Mouse (Mus musculus): ENCODE data around the gene Msgn1. TPM values are rescaled to one million over a fixed set of nuclear protein-coding genes. Genes with fewer than 3 reads are reported as not detected.

Gene Msgn1
- polyA plus RNA-seq, 1 experiment = not detected

DNA sequence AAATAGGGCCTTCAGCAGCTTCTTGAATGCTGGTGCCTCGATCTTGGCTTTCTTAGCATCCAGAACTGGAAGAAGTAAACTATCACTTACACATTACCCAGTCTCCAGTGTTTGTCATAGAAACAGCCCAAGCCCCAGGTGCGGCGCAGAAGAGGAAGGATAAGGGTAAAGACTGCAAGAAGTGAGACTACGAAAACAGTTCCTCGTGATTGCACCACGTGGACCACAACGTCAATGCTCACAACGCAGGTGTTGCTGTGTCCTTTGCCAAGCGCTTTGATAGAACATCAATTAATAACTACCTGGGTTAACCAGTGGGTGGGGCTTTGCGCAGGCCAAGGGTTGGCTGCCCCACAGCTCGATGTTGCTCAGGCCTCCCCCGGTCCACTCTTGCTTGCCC, 8.1 kb downstream of the Msgn1 start:
- DNase-seq = no peak
- no peaks in the 10 kb centered on the region for H3K36me3 ChIP-seq (ENCODE audit: control insufficient read depth, insufficient read depth, low read length)
- no peak overlapping the region for H3K27ac ChIP-seq (ENCODE audit: insufficient read depth, low read depth, low read length)
- H3K4me1 ChIP-seq (ENCODE audit: control insufficient read depth, insufficient read depth, low read length) = no peaks in the 10 kb centered on the region
- no peak for TF ChIP-seq CTCF (conservative IDR thresholded peaks at IDR 0.05; ENCODE audit: insufficient read depth, insufficient read length, low read depth, low read length)
- no peak for TF ChIP-seq POLR2A (IDR thresholded peaks at IDR 0.05; ENCODE audit: low read depth, low read length)
- WGBS = 77% methylated on average over 12 of the region's 12 CpGs
- no peak overlapping the region for H3K4me3 ChIP-seq (ENCODE audit: insufficient read depth, low read depth, low read length)
- no peaks in the 10 kb centered on the region for H3K27me3 ChIP-seq (replicated peaks; ENCODE audit: control insufficient read depth, insufficient read depth, low read length)

GRCm38 (mm10) chr12:11198551-11198950, 10.2 kb downstream of the Msgn1 start:
- Histone ChIP-seq H3K4me1 (ENCODE audit: control insufficient read depth, insufficient read depth, low read length) (no peaks in the 10 kb centered on the region), H3K36me3 (ENCODE audit: control insufficient read depth, insufficient read depth, low read length) (no peaks in the 10 kb centered on the region), H3K27ac (ENCODE audit: insufficient read depth, low read depth, low read length) (no peak overlapping the region), H3K27me3 (replicated peaks; ENCODE audit: control insufficient read depth, insufficient read depth, low read length) (no peaks in the 10 kb centered on the region), H3K4me3 (ENCODE audit: insufficient read depth, low read depth, low read length) (no peak overlapping the region)
- 70% methylated on average over 2 of the region's 2 CpGs for WGBS
- TF ChIP-seq POLR2A (IDR thresholded peaks at IDR 0.05; ENCODE audit: low read depth, low read length) (no peak), CTCF (conservative IDR thresholded peaks at IDR 0.05; ENCODE audit: insufficient read depth, insufficient read length, low read depth, low read length) (no peak)
- no peak for DNase-seq

DNA sequence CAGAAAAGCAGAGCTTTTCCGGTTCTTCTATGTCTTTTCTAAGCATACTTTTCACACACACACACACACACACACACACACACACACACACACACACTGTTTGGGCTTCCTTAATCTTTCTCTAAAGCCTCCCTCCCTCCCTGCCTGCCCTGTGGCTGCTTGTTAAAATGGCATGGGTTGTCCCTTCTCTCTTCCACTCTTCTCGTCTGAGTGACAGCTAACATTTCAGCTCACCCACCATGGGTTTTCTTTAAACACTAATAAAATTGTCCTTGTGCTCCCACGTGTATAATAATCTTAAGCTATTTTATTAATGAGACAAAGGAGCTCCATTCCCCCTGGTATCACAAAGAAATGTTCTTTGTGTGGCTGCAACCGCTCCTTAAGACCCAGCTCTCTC, 10.7 kb downstream of the Msgn1 start:
- DNase-seq = no peak
- Histone ChIP-seq H3K4me3 (ENCODE audit: insufficient read depth, low read depth, low read length) (no peak overlapping the region), H3K27ac (ENCODE audit: insufficient read depth, low read depth, low read length) (no peak overlapping the region), H3K27me3 (replicated peaks; ENCODE audit: control insufficient read depth, insufficient read depth, low read length) (no peaks in the 10 kb centered on the region), H3K36me3 (ENCODE audit: control insufficient read depth, insufficient read depth, low read length) (no peaks in the 10 kb centered on the region), H3K4me1 (ENCODE audit: control insufficient read depth, insufficient read depth, low read length) (no peaks in the 10 kb centered on the region)
- WGBS = 56% methylated on average over 4 of the region's 4 CpGs
- no peak for TF ChIP-seq CTCF (conservative IDR thresholded peaks at IDR 0.05; ENCODE audit: insufficient read depth, insufficient read length, low read depth, low read length)
- no peak for TF ChIP-seq POLR2A (IDR thresholded peaks at IDR 0.05; ENCODE audit: low read depth, low read length)

- no peak for TF ChIP-seq CTCF (conservative IDR thresholded peaks at IDR 0.05; ENCODE audit: insufficient read depth, insufficient read length, low read depth, low read length)
- no peak for TF ChIP-seq POLR2A (IDR thresholded peaks at IDR 0.05; ENCODE audit: low read depth, low read length)
- WGBS = 55% methylated on average over 5 of the region's 5 CpGs
- Histone ChIP-seq H3K27ac (ENCODE audit: insufficient read depth, low read depth, low read length) (no peak overlapping the region), H3K36me3 (ENCODE audit: control insufficient read depth, insufficient read depth, low read length) (no peaks in the 10 kb centered on the region), H3K4me1 (ENCODE audit: control insufficient read depth, insufficient read depth, low read length) (no peaks in the 10 kb centered on the region), H3K4me3 (ENCODE audit: insufficient read depth, low read depth, low read length) (no peak overlapping the region), H3K27me3 (replicated peaks; ENCODE audit: control insufficient read depth, insufficient read depth, low read length) (no peaks in the 10 kb centered on the region)
- no peak for DNase-seq
These were observed 11.9 kb downstream of the Msgn1 start for GRCm38 (mm10) chr12:11196830-11197229.

GRCm38 (mm10) chr12:11196142-11196597, 12.6 kb downstream of the Msgn1 start:
- no peak overlapping the region for H3K4me3 ChIP-seq (ENCODE audit: insufficient read depth, low read depth, low read length)
- H3K27ac ChIP-seq (ENCODE audit: insufficient read depth, low read depth, low read length) = no peak overlapping the region
- no peaks in the 10 kb centered on the region for H3K27me3 ChIP-seq (replicated peaks; ENCODE audit: control insufficient read depth, insufficient read depth, low read length)
- TF ChIP-seq POLR2A (IDR thresholded peaks at IDR 0.05; ENCODE audit: low read depth, low read length) (no peak), CTCF (conservative IDR thresholded peaks at IDR 0.05; ENCODE audit: insufficient read depth, insufficient read length, low read depth, low read length) (peak; percentile 77)
- H3K4me1 ChIP-seq (ENCODE audit: control insufficient read depth, insufficient read depth, low read length) = no peaks in the 10 kb centered on the region
- peak; percentile 82 for DNase-seq
- WGBS = 5% methylated on average over 19 of the region's 19 CpGs
- H3K36me3 ChIP-seq (ENCODE audit: control insufficient read depth, insufficient read depth, low read length) = no peaks in the 10 kb centered on the region

DNA sequence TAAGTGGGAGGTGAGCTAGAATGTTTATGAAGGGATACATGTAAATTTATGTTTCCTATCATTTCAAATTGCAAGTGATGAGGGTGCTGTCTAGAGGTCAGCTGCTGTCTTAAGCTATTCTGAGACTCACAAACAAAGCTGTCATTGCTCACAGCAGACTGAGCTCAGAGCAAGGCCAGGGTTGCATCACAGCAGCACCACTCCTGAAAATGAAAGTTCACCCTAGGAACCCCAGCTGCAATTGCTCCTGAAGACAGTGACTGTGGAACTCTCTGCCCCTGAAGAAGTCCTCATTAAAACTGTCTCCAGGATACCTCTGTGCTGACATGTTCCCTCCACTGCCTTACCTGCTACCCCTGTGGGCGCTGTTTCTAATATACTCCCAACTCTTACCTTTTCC, 13.7 kb downstream of the Msgn1 start:
- no peak overlapping the region for H3K27ac ChIP-seq (ENCODE audit: insufficient read depth, low read depth, low read length)
- no peaks in the 10 kb centered on the region for H3K36me3 ChIP-seq (ENCODE audit: control insufficient read depth, insufficient read depth, low read length)
- H3K27me3 ChIP-seq (replicated peaks; ENCODE audit: control insufficient read depth, insufficient read depth, low read length) = no peaks in the 10 kb centered on the region
- H3K4me1 ChIP-seq (ENCODE audit: control insufficient read depth, insufficient read depth, low read length) = no peaks in the 10 kb centered on the region
- WGBS = 95% methylated on average over 1 of the region's 1 CpGs
- peak; percentile 27 for DNase-seq
- H3K4me3 ChIP-seq (ENCODE audit: insufficient read depth, low read depth, low read length) = no peak overlapping the region
- TF ChIP-seq CTCF (conservative IDR thresholded peaks at IDR 0.05; ENCODE audit: insufficient read depth, insufficient read length, low read depth, low read length) (no peak), POLR2A (IDR thresholded peaks at IDR 0.05; ENCODE audit: low read depth, low read length) (no peak)

- peak; percentile 86 for DNase-seq
- no peaks in the 10 kb centered on the region for H3K36me3 ChIP-seq (ENCODE audit: control insufficient read depth, insufficient read depth, low read length)
- no peaks in the 10 kb centered on the region for H3K4me1 ChIP-seq (ENCODE audit: control insufficient read depth, insufficient read depth, low read length)
- WGBS = 20% methylated on average over 11 of the region's 11 CpGs
- peak; percentile 87 for TF ChIP-seq CTCF (conservative IDR thresholded peaks at IDR 0.05; ENCODE audit: insufficient read depth, insufficient read length, low read depth, low read length)
- no peak for TF ChIP-seq POLR2A (IDR thresholded peaks at IDR 0.05; ENCODE audit: low read depth, low read length)
- H3K27me3 ChIP-seq (replicated peaks; ENCODE audit: control insufficient read depth, insufficient read depth, low read length) = no peaks in the 10 kb centered on the region
- no peak overlapping the region for H3K4me3 ChIP-seq (ENCODE audit: insufficient read depth, low read depth, low read length)
- H3K27ac ChIP-seq (ENCODE audit: insufficient read depth, low read depth, low read length) = no peak overlapping the region
These were observed 30.2 kb downstream of the Msgn1 start for GRCm38 (mm10) chr12:11178486-11179154.

Data from kidney, adult 2 months (tissue).